Comparison of ENCODE assay signal across 15 mouse cellular contexts in genomic region chr2:91258830-91259229, GRCm38 (mm10). TPM values are rescaled to one million over a fixed set of nuclear protein-coding genes. Genes with fewer than 3 reads are reported as not detected.
DNase-seq lines count a peak whose midpoint lies in the region; ATAC-seq and TF ChIP-seq lines count a peak whose summit lies in the region.
"Had no signal": no experiment of that assay in that cellular context is flagged by ENCODE, and none has a peak within 500 bp of the region (broad histone marks: within the 10 kb centered on the region; RNA-seq: fewer than 3 reads in every experiment).

No protein-coding gene starts in this region.

- H3K4me2 ChIP-seq in hindbrain, postnatal 0 days (ENCODE audit: low read depth, low read length) = peak overlapping the region; percentile 94; the same call in 1 of the 2 replicates
- H3K4me2 ChIP-seq in neural tube, embryonic 13.5 days = peak overlapping the region; percentile 98; the same call in 1 of the 2 replicates

- no peak for TF ChIP-seq EP300 in heart, adult 2 months (IDR thresholded peaks at IDR 0.05; ENCODE audit: insufficient read depth, low read depth, low read length)

- no peaks in the 10 kb centered on the region; the same call in 1 of the 2 replicates for H3K4me1 ChIP-seq in heart, adult 2 months (ENCODE audit: control insufficient read depth, insufficient read depth, low read length)
- peaks cover 6% of the 10 kb centered on the region for H3K4me1 ChIP-seq in hindbrain, postnatal 0 days (ENCODE audit: insufficient read depth, low read length)
- peaks cover 46% of the 10 kb centered on the region for H3K4me1 ChIP-seq in neural tube, embryonic 13.5 days (replicated peaks)

- H3K79me2 ChIP-seq in heart, adult 2 months (replicated peaks; ENCODE audit: control insufficient read depth, insufficient read depth, low read length) = peaks cover 2% of the 10 kb centered on the region

- H3K36me3 ChIP-seq in heart, adult 2 months (ENCODE audit: control insufficient read depth, insufficient read depth, low read length) = no peaks in the 10 kb centered on the region
- no peaks in the 10 kb centered on the region for H3K36me3 ChIP-seq in hindbrain, postnatal 0 days (ENCODE audit: insufficient read depth, low read length)
- no peaks in the 10 kb centered on the region for H3K36me3 ChIP-seq in neural tube, embryonic 13.5 days
- H3K36me3 ChIP-seq: midbrain, embryonic 13.5 days had no signal

- no peak for DNase-seq in heart, adult 2 months
- DNase-seq in heart, postnatal 25 days (ENCODE audit: low spot score) = no peak
- no peak for DNase-seq in layer of hippocampus, adult 2 months (ENCODE audit: low spot score in 2 of 2)
- no peak for DNase-seq in layer of hippocampus, adult 18-20 months (ENCODE audit: low spot score in 2 of 2)
- no peak for DNase-seq in hindbrain, postnatal 0 days (ENCODE audit: low spot score)
- DNase-seq in testis, postnatal 10 days (ENCODE audit: low spot score) = no peak
- DNase-seq in frontal cortex, postnatal 14 days (ENCODE audit: low spot score in 2 of 2) = no peak
- DNase-seq: cerebellum, adult 11 months; kidney, adult 11 months; lung, postnatal 4 days had no signal

- peaks cover 2% of the 10 kb centered on the region; the same call in 1 of the 2 replicates for H3K27me3 ChIP-seq in heart, adult 2 months (ENCODE audit: control insufficient read depth, insufficient read depth, low read length)
- peaks cover 4% of the 10 kb centered on the region; the same call in 1 of the 2 replicates for H3K27me3 ChIP-seq in hindbrain, postnatal 0 days (ENCODE audit: insufficient read depth, low read length)
- peaks cover 39% of the 10 kb centered on the region for H3K27me3 ChIP-seq in neural tube, embryonic 13.5 days

- no peak for TF ChIP-seq POLR2A in heart, adult 2 months (IDR thresholded peaks at IDR 0.05; ENCODE audit: insufficient read depth, low read depth, low read length)

- no peak overlapping the region for H3K4me3 ChIP-seq in heart, adult 2 months
- no peak overlapping the region for H3K4me3 ChIP-seq in layer of hippocampus, adult 2 months
- H3K4me3 ChIP-seq in hindbrain, postnatal 0 days (ENCODE audit: low read length) = no peak overlapping the region
- H3K4me3 ChIP-seq in neural tube, embryonic 13.5 days = no peak overlapping the region
- H3K4me3 ChIP-seq: erythroblast, embryonic 14.5 days; midbrain, embryonic 13.5 days had no signal

- no peaks in the 10 kb centered on the region for H3K9me3 ChIP-seq in hindbrain, postnatal 0 days (ENCODE audit: low read length)
- no peaks in the 10 kb centered on the region for H3K9me3 ChIP-seq in neural tube, embryonic 13.5 days
- H3K9me3 ChIP-seq: midbrain, embryonic 13.5 days had no signal

- no peak for TF ChIP-seq CTCF in heart, adult 2 months (IDR thresholded peaks at IDR 0.05)
- TF ChIP-seq CTCF in layer of hippocampus, adult 2 months (conservative IDR thresholded peaks at IDR 0.05) = no peak
- TF ChIP-seq CTCF in hindbrain, postnatal 0 days (IDR thresholded peaks at IDR 0.05; ENCODE audit: low read depth) = no peak

- peak overlapping the region; percentile 91 for H3K27ac ChIP-seq in heart, adult 2 months
- peak overlapping the region; percentile 89 for H3K27ac ChIP-seq in layer of hippocampus, adult 2 months
- peak overlapping the region; percentile 76; the same call in 1 of the 2 replicates for H3K27ac ChIP-seq in hindbrain, postnatal 0 days
- H3K27ac ChIP-seq in neural tube, embryonic 13.5 days (replicated peaks) = no peak overlapping the region
- H3K27ac ChIP-seq: midbrain, embryonic 13.5 days had no signal

- no peak overlapping the region for H3K9ac ChIP-seq in heart, adult 2 months (ENCODE audit: low read depth, low read length)
- H3K9ac ChIP-seq in hindbrain, postnatal 0 days (replicated peaks; ENCODE audit: low read length) = no peak overlapping the region
- no peak overlapping the region for H3K9ac ChIP-seq in neural tube, embryonic 13.5 days

- ATAC-seq in hindbrain, postnatal 0 days = no peak
- no peak for ATAC-seq in neural tube, embryonic 13.5 days (ENCODE audit: low read depth)

- intact Hi-C loops in heart, adult 2 months (cut with DNase I) = loop anchor here (5.0 kb wide), 1 partner anchor 142 kb away; the partner anchor contains the start of gene Mybpc3
- intact Hi-C loops in heart, postnatal 25 days (cut with DNase I) = loop anchor here (2.0 kb wide), 1 partner anchor 18 kb away; no protein-coding TSS in a partner anchor

- 24% methylated on average over 1 of the region's 1 CpGs for WGBS in heart, adult 2 months
- WGBS in hindbrain, postnatal 0 days = 55% methylated on average over 1 of the region's 1 CpGs
- 74% methylated on average over 1 of the region's 1 CpGs for WGBS in neural tube, embryonic 13.5 days

RNA-seq across cellular contexts. Expression of gene Pacsin3, which starts 3.1 kb away (rescaled TPM):
- total RNA-seq in heart, adult 2 months (2021) = 100 to 1,000 TPM; 141 to 157 TPM
- 139 and 165 TPM in 2 replicates for polyA plus RNA-seq in heart, adult 2 months (2012; rRNA removed)
- total RNA-seq in heart, postnatal 25 days (2021) = 100 to 1,000 TPM; 133 to 138 TPM
- total RNA-seq in layer of hippocampus, adult 2 months (2021) = 10 to 100 TPM; 25.6 to 27.6 TPM
- 10 to 100 TPM; 26.8 to 31.6 TPM for total RNA-seq in layer of hippocampus, adult 18-20 months (2021)
- 16.3 and 25.7 TPM in 2 replicates for total RNA-seq in hindbrain, postnatal 0 days (2014; rRNA removed)
- 26.0 and 26.1 TPM in 2 replicates for polyA plus RNA-seq in hindbrain, postnatal 0 days (2015; fragmentation: Nextera tagmentation; extraction: Ambion mirVana)
- polyA plus RNA-seq in neural tube, embryonic 13.5 days (2015; fragmentation: Nextera tagmentation; extraction: Ambion mirVana) = 14.8 and 15.3 TPM in 2 replicates
- total RNA-seq: common myeloid progenitor, adult 5-6 weeks; neutrophil, adult 5-6 weeks had no signal
- polyA plus RNA-seq: erythroblast, embryonic 14.5 days had no signal

RNA-seq across cellular contexts. Expression of gene Arfgap2, which starts 5.9 kb away (rescaled TPM):
- total RNA-seq in heart, adult 2 months (2021) = 10 to 100 TPM; 54.7 to 58.2 TPM
- polyA plus RNA-seq in heart, adult 2 months (2012; rRNA removed) = 35.0 and 43.2 TPM in 2 replicates
- 10 to 100 TPM; 56.2 TPM for total RNA-seq in heart, postnatal 25 days (2021)
- total RNA-seq in layer of hippocampus, adult 2 months (2021) = 10 to 100 TPM; 75.6 to 81.3 TPM
- total RNA-seq in layer of hippocampus, adult 18-20 months (2021) = 10 to 100 TPM; 68.2 to 68.8 TPM
- 41.8 and 54.4 TPM in 2 replicates for total RNA-seq in hindbrain, postnatal 0 days (2014; rRNA removed)
- polyA plus RNA-seq in hindbrain, postnatal 0 days (2015; fragmentation: Nextera tagmentation; extraction: Ambion mirVana) = 53.8 and 54.1 TPM in 2 replicates
- 64.5 and 67.0 TPM in 2 replicates for polyA plus RNA-seq in neural tube, embryonic 13.5 days (2015; fragmentation: Nextera tagmentation; extraction: Ambion mirVana)

RNA-seq across cellular contexts. Expression of gene Ddb2, which starts 22.0 kb away (rescaled TPM):
- 1 to 10 TPM; 2.7 to 3.2 TPM for total RNA-seq in heart, adult 2 months (2021)
- 8.5 and 12.6 TPM in 2 replicates for polyA plus RNA-seq in heart, adult 2 months (2012; rRNA removed)
- total RNA-seq in heart, postnatal 25 days (2021) = 1 to 10 TPM; 2.9 to 3.1 TPM
- total RNA-seq in layer of hippocampus, adult 2 months (2021) = 10 to 100 TPM; 12.9 to 13.1 TPM
- total RNA-seq in layer of hippocampus, adult 18-20 months (2021) = 10 to 100 TPM in 1 of 2 experiments, 1 to 10 TPM in 1; 9.5 to 11.2 TPM
- total RNA-seq in hindbrain, postnatal 0 days (2014; rRNA removed) = 7.6 and 11.3 TPM in 2 replicates
- polyA plus RNA-seq in hindbrain, postnatal 0 days (2015; fragmentation: Nextera tagmentation; extraction: Ambion mirVana) = 11.5 and 12.9 TPM in 2 replicates
- 11.7 and 14.1 TPM in 2 replicates for polyA plus RNA-seq in neural tube, embryonic 13.5 days (2015; fragmentation: Nextera tagmentation; extraction: Ambion mirVana)

RNA-seq across cellular contexts. Expression of gene Acp2, which starts 56.1 kb away (rescaled TPM):
- 10 to 100 TPM; 17.3 to 19.9 TPM for total RNA-seq in heart, adult 2 months (2021)
- polyA plus RNA-seq in heart, adult 2 months (2012; rRNA removed) = 15.0 and 20.4 TPM in 2 replicates
- 10 to 100 TPM; 17.6 to 22.8 TPM for total RNA-seq in heart, postnatal 25 days (2021)
- total RNA-seq in layer of hippocampus, adult 2 months (2021) = 10 to 100 TPM; 50.5 to 57.5 TPM
- total RNA-seq in layer of hippocampus, adult 18-20 months (2021) = 10 to 100 TPM; 52.5 to 53.5 TPM
- total RNA-seq in hindbrain, postnatal 0 days (2014; rRNA removed) = 48.5 and 151 TPM in 2 replicates
- polyA plus RNA-seq in hindbrain, postnatal 0 days (2015; fragmentation: Nextera tagmentation; extraction: Ambion mirVana) = 30.3 and 30.9 TPM in 2 replicates
- 37.2 and 43.3 TPM in 2 replicates for polyA plus RNA-seq in neural tube, embryonic 13.5 days (2015; fragmentation: Nextera tagmentation; extraction: Ambion mirVana)

RNA-seq across cellular contexts. Expression of gene Nr1h3, which starts 56.2 kb away (rescaled TPM):
- 10 to 100 TPM; 20.3 to 27.6 TPM for total RNA-seq in heart, adult 2 months (2021)
- 30.6 and 32.9 TPM in 2 replicates for polyA plus RNA-seq in heart, adult 2 months (2012; rRNA removed)
- total RNA-seq in heart, postnatal 25 days (2021) = 10 to 100 TPM; 13.8 to 15.9 TPM
- 1 to 10 TPM; 4.5 to 5.9 TPM for total RNA-seq in layer of hippocampus, adult 2 months (2021)
- total RNA-seq in layer of hippocampus, adult 18-20 months (2021) = 1 to 10 TPM; 3.9 to 4.3 TPM
- 4.4 and 4.8 TPM in 2 replicates for total RNA-seq in hindbrain, postnatal 0 days (2014; rRNA removed)
- polyA plus RNA-seq in hindbrain, postnatal 0 days (2015; fragmentation: Nextera tagmentation; extraction: Ambion mirVana) = 2.5 and 2.7 TPM in 2 replicates
- 1.1 and 1.5 TPM in 2 replicates for polyA plus RNA-seq in neural tube, embryonic 13.5 days (2015; fragmentation: Nextera tagmentation; extraction: Ambion mirVana)
